Mouse (Mus musculus): ENCODE data around the gene Filip1.
A peak's percentile ranks its signal among the peaks of the same experiment; 100 is the strongest.

GRCm38 (mm10) chr9:79885244-79886210 is 127.1 kb downstream of the Filip1 start:
- TF ChIP-seq CTCF (IDR thresholded peaks at IDR 0.05; ENCODE audit: extremely low read depth, insufficient read length, insufficient replicate concordance, low read depth, low read length) = peak; percentile 27; the same call in 1 of the 2 replicates
- no peak for TF ChIP-seq POLR2A (IDR thresholded peaks at IDR 0.05; ENCODE audit: low read depth, low read length)
